Mouse (Mus musculus): Measurements from ENCODE around the gene Rab5if. TPM values are rescaled to one million over a fixed set of nuclear protein-coding genes. Genes with fewer than 3 reads are reported as not detected.

The Rab5if gene
- total RNA-seq (2023): 61.3 TPM

GRCm38 (mm10) chr2:156862772-156863486 lies at the start of gene Rab5if:
Gene Rab5if, plus strand, starts transcription at chr2:156863128.

GRCm38 (mm10) chr2:156839319-156840191 lies 23.4 kb upstream of the Rab5if start, which contains the start of gene Tgif2:
Gene Tgif2, plus strand, starts transcription at chr2:156840007.

GRCm38 (mm10) chr2:156857835-156858234 lies 5.1 kb upstream of the Rab5if start, which contains the start of gene 4930518I15Rik:
Gene 4930518I15Rik, minus strand, starts transcription at chr2:156857946.

GRCm38 (mm10) chr2:156887017-156887416 lies 24.1 kb downstream of the Rab5if start, which contains the start of gene Sla2:
Gene Sla2, minus strand, starts transcription at chr2:156887192.

Other genes starting within 250 kb of the Rab5if start
- 81.9 TPM for gene Dlgap4, start 249.4 kb upstream of the Rab5if start, total RNA-seq (2023)
- 2.3 TPM for gene Myl9, start 87.7 kb upstream of the Rab5if start, total RNA-seq (2023)
- gene Tgif2, start 23.1 kb upstream of the Rab5if start, total RNA-seq (2023): 70.1 TPM
- 4.4 TPM for gene 4930518I15Rik, start 5.2 kb upstream of the Rab5if start, total RNA-seq (2023)
- 29.3 TPM for gene Sla2, start 24.1 kb downstream of the Rab5if start, total RNA-seq (2023)
- 91.7 TPM for gene Ndrg3, start 128.9 kb downstream of the Rab5if start, total RNA-seq (2023)
- 14.2 TPM for gene Dsn1, start 144.0 kb downstream of the Rab5if start, total RNA-seq (2023)
- 0.68 TPM for gene Soga1, start 216.1 kb downstream of the Rab5if start, total RNA-seq (2023)
- not detected for gene Tldc2, start 223.9 kb downstream of the Rab5if start, total RNA-seq (2023)